Comparison of ENCODE assay signal across 25 mouse cellular contexts in genomic region chr19:22327226-22327625, GRCm38 (mm10).
"Had no signal": no experiment of that assay in that cellular context is flagged by ENCODE, and none has a peak within 500 bp of the region (broad histone marks: within the 10 kb centered on the region; RNA-seq: fewer than 3 reads in every experiment).

No protein-coding gene starts in this region.

- ATAC-seq: inflammation-experienced regulatory T-cells, adult 6 months; intestine, embryonic 15.5 days; intestine, postnatal 0 days; liver, embryonic 12.5 days had no signal

- H3K9me3 ChIP-seq: heart, embryonic 10.5 days; hindbrain, embryonic 10.5 days; hindbrain, embryonic 12.5 days; intestine, embryonic 15.5 days; limb, embryonic 13.5 days; limb, embryonic 15.5 days; liver, embryonic 12.5 days had no signal

- H3K4me2 ChIP-seq: heart, embryonic 12.5 days; hindbrain, embryonic 12.5 days; hindbrain, embryonic 14.5 days; intestine, embryonic 15.5 days; limb, embryonic 13.5 days; limb, embryonic 15.5 days; liver, embryonic 12.5 days had no signal

- H3K27ac ChIP-seq: gastrocnemius, adult 2 months; heart, embryonic 10.5 days; hindbrain, embryonic 10.5 days; hindbrain, embryonic 12.5 days; hindbrain, embryonic 14.5 days; intestine, embryonic 15.5 days; limb, embryonic 13.5 days; limb, embryonic 15.5 days; liver, embryonic 12.5 days; liver, embryonic 14.5 days had no signal

- DNase-seq: gastrocnemius, adult 2 months; gastrocnemius, postnatal 10 days; gastrocnemius, postnatal 25 days; heart, adult 18-20 months; heart, postnatal 10 days; heart, postnatal 4 days; kidney, adult 18-20 months; kidney, adult 8-10 months; kidney, postnatal 10 days; kidney, postnatal 25 days; kidney, postnatal 4 days; layer of hippocampus, adult 9-11 months; layer of hippocampus, postnatal 36 days had no signal

- H3K27me3 ChIP-seq: heart, embryonic 12.5 days; hindbrain, embryonic 12.5 days; intestine, embryonic 15.5 days; limb, embryonic 13.5 days; limb, embryonic 15.5 days; liver, embryonic 12.5 days had no signal

- H3K4me3 ChIP-seq: gastrocnemius, adult 2 months; heart, embryonic 10.5 days; heart, embryonic 12.5 days; hindbrain, embryonic 10.5 days; hindbrain, embryonic 12.5 days; intestine, embryonic 15.5 days; limb, embryonic 13.5 days; limb, embryonic 15.5 days; liver, embryonic 12.5 days had no signal

- H3K9ac ChIP-seq: heart, embryonic 12.5 days; hindbrain, embryonic 12.5 days; hindbrain, embryonic 14.5 days; intestine, embryonic 15.5 days; limb, embryonic 13.5 days; limb, embryonic 15.5 days; liver, embryonic 12.5 days; liver, embryonic 14.5 days had no signal

- H3K4me1 ChIP-seq: heart, embryonic 12.5 days; hindbrain, embryonic 10.5 days; hindbrain, embryonic 12.5 days; intestine, embryonic 15.5 days; limb, embryonic 13.5 days; limb, embryonic 15.5 days; liver, embryonic 12.5 days had no signal

- H3K36me3 ChIP-seq: heart, embryonic 10.5 days; heart, embryonic 12.5 days; hindbrain, embryonic 10.5 days; hindbrain, embryonic 12.5 days; intestine, embryonic 15.5 days; limb, embryonic 13.5 days; limb, embryonic 15.5 days; liver, embryonic 12.5 days had no signal
